Mouse (Mus musculus) myocyte (in vitro differentiated cells): Measurements from ENCODE around the gene Serpina9.

Experiments
- CEBPB ChIP-seq: IDR thresholded peaks from 2 replicates; pipeline ENCODE4 v1.6.1; 2011; ENCODE audit warnings: mild to moderate bottlenecking, moderate library complexity; ENCODE audit not compliant: poor library complexity, insufficient read depth, severe bottlenecking
- E2F4 ChIP-seq: IDR thresholded peaks from one replicate; pipeline ENCODE4 v1.6.1; 2011; ENCODE audit warnings: mild to moderate bottlenecking, control low read depth, moderate library complexity; ENCODE audit not compliant: insufficient read depth
- MAX ChIP-seq: IDR thresholded peaks from one replicate; pipeline ENCODE4 v1.6.1; 2011; ENCODE audit warnings: low read depth, mild to moderate bottlenecking, control low read depth
- POLR2A ChIP-seq: IDR thresholded peaks from one replicate; pipeline ENCODE4 v1.6.1; 2011; ENCODE audit warnings: low read depth, mild to moderate bottlenecking, control low read depth, moderate library complexity; ENCODE audit not compliant: insufficient read length
- POLR2AphosphoS2 ChIP-seq: IDR thresholded peaks from one replicate; pipeline ENCODE4 v1.6.1; 2011; ENCODE audit warnings: low read depth, control low read depth; ENCODE audit not compliant: insufficient read length
- SRF ChIP-seq: IDR thresholded peaks from one replicate; pipeline ENCODE4 v1.6.1; 2011; ENCODE audit warnings: low read depth; ENCODE audit not compliant: control insufficient read depth, insufficient read length
- TCF12 ChIP-seq: IDR thresholded peaks from one replicate; pipeline ENCODE4 v1.6.1; 2011; ENCODE audit warnings: mild to moderate bottlenecking, control low read depth; ENCODE audit not compliant: poor library complexity, insufficient read depth, severe bottlenecking

- TF ChIP-seq POLR2AphosphoS2 (no peak), SRF (no peak), POLR2A (no peak), E2F4 (no peak), TCF12 (no peak), CEBPB (no peak), MAX (no peak)
Observed at GRCm38 (mm10) chr12:104045713-104046112, 32.2 kb upstream of the Serpina9 start.
